In genomic region chr7:107757308-107758151, GRCm38 (mm10) we compare ENCODE assay signal across 9 mouse cellular contexts. TPM values are rescaled to one million over a fixed set of nuclear protein-coding genes. Genes with fewer than 3 reads are reported as not detected.
A peak's percentile ranks its signal among the peaks of the same experiment; 100 is the strongest.
DNase-seq lines count a peak whose midpoint lies in the region; ATAC-seq and TF ChIP-seq lines count a peak whose summit lies in the region.
"Had no signal": no experiment of that assay in that cellular context is flagged by ENCODE, and none has a peak within 500 bp of the region (broad histone marks: within the 10 kb centered on the region; RNA-seq: fewer than 3 reads in every experiment).

Gene Cyb5r2, minus strand, starts transcription at chr7:107758032.

- H3K4me3 ChIP-seq in left cerebral cortex, adult 2 months = peak within 1 kb of the TSS; percentile 28
- peak within 1 kb of the TSS; percentile 14; the same call in 1 of the 2 replicates for H3K4me3 ChIP-seq in embryonic fibroblast, embryonic 13.5 days (ENCODE audit: insufficient read depth, low read length)
- H3K4me3 ChIP-seq in hindbrain, embryonic 10.5 days = peak within 1 kb of the TSS; percentile 49
- H3K4me3 ChIP-seq in liver, embryonic 11.5 days (ENCODE audit: low read depth, low read length) = no peak within 1 kb of the TSS
- peak within 1 kb of the TSS; percentile 23 for H3K4me3 ChIP-seq in neural tube, embryonic 13.5 days

- no peaks in the 10 kb centered on the region for H3K4me1 ChIP-seq in embryonic fibroblast, embryonic 13.5 days (ENCODE audit: control insufficient read depth, insufficient read depth, low read length)
- peaks cover 10% of the 10 kb centered on the region for H3K4me1 ChIP-seq in hindbrain, embryonic 10.5 days (replicated peaks)
- no peaks in the 10 kb centered on the region for H3K4me1 ChIP-seq in liver, embryonic 11.5 days (replicated peaks; ENCODE audit: control insufficient read depth, insufficient read depth, low read length)
- peaks cover 6% of the 10 kb centered on the region for H3K4me1 ChIP-seq in neural tube, embryonic 13.5 days (replicated peaks)

- TF ChIP-seq CTCF in left cerebral cortex, adult 2 months (IDR thresholded peaks at IDR 0.05) = no peak
- no peak for TF ChIP-seq CTCF in embryonic fibroblast, embryonic 13.5 days (IDR thresholded peaks at IDR 0.05; ENCODE audit: borderline replicate concordance, insufficient read depth, low read length)

- H3K27ac ChIP-seq in left cerebral cortex, adult 2 months = no peak within 1 kb of the TSS
- no peak within 1 kb of the TSS for H3K27ac ChIP-seq in embryonic fibroblast, embryonic 13.5 days (ENCODE audit: insufficient read depth, low read length)
- H3K27ac ChIP-seq in hindbrain, embryonic 10.5 days = peak within 1 kb of the TSS; percentile 69
- H3K27ac ChIP-seq in liver, embryonic 11.5 days (ENCODE audit: low read depth, low read length) = no peak within 1 kb of the TSS
- no peak within 1 kb of the TSS for H3K27ac ChIP-seq in neural tube, embryonic 13.5 days (replicated peaks)

- H3K27me3 ChIP-seq in hindbrain, embryonic 10.5 days (ENCODE audit: insufficient read depth, poor library complexity, severe bottlenecking) = peaks cover 9% of the 10 kb centered on the region; the same call in 1 of the 2 replicates
- no peaks in the 10 kb centered on the region for H3K27me3 ChIP-seq in liver, embryonic 11.5 days (replicated peaks; ENCODE audit: control insufficient read depth, insufficient read depth, low read length)
- peaks cover 7% of the 10 kb centered on the region for H3K27me3 ChIP-seq in neural tube, embryonic 13.5 days

- no peak for DNase-seq in left cerebral cortex, adult 2 months (ENCODE audit: extremely low spot score in 1 of 2, low spot score in 2 of 2)
- DNase-seq in left cerebral cortex, postnatal 25 days (ENCODE audit: low spot score in 2 of 2) = no peak
- peak; percentile 57 for DNase-seq in hindbrain, embryonic 10.5 days (ENCODE audit: low spot score)
- peak; percentile 38 for DNase-seq in liver, embryonic 11.5 days (ENCODE audit: low spot score)
- no peak for DNase-seq in spleen, postnatal 4 days (ENCODE audit: low spot score in 2 of 2)
- DNase-seq in left cerebral cortex, adult 9 months (ENCODE audit: low spot score in 2 of 2) = no peak

- H3K36me3 ChIP-seq in hindbrain, embryonic 10.5 days = no peaks in the 10 kb centered on the region
- H3K36me3 ChIP-seq in liver, embryonic 11.5 days (ENCODE audit: control insufficient read depth, insufficient read depth, low read length) = no peaks in the 10 kb centered on the region
- no peaks in the 10 kb centered on the region for H3K36me3 ChIP-seq in neural tube, embryonic 13.5 days

- H3K4me2 ChIP-seq in liver, embryonic 11.5 days = peak within 1 kb of the TSS; percentile 54
- H3K4me2 ChIP-seq in neural tube, embryonic 13.5 days = peak within 1 kb of the TSS; percentile 55

- peak; percentile 59 for ATAC-seq in liver, embryonic 11.5 days (replicated peaks; ENCODE audit: low FRiP score)
- ATAC-seq in neural tube, embryonic 13.5 days (ENCODE audit: low read depth) = peak; percentile 56

- H3K9me3 ChIP-seq in hindbrain, embryonic 10.5 days = no peaks in the 10 kb centered on the region
- no peaks in the 10 kb centered on the region for H3K9me3 ChIP-seq in liver, embryonic 11.5 days (ENCODE audit: control insufficient read depth, low read length)
- H3K9me3 ChIP-seq in neural tube, embryonic 13.5 days = no peaks in the 10 kb centered on the region

- intact Hi-C loops in left cerebral cortex, adult 2 months (cut with DNase I) = no loop called here
- intact Hi-C loops in left cerebral cortex, postnatal 25 days (cut with DNase I) = no loop called here

- peak; percentile 44; the same call in 1 of the 2 replicates for TF ChIP-seq POLR2A in embryonic fibroblast, embryonic 13.5 days (IDR thresholded peaks at IDR 0.05; ENCODE audit: low read depth, low read length)

- WGBS in hindbrain, embryonic 10.5 days = 15% methylated on average over 23 of the region's 23 CpGs
- 11% methylated on average over 23 of the region's 23 CpGs for WGBS in liver, embryonic 11.5 days
- 18% methylated on average over 23 of the region's 23 CpGs for WGBS in neural tube, embryonic 13.5 days

- no peak within 1 kb of the TSS for H3K9ac ChIP-seq in liver, embryonic 11.5 days (ENCODE audit: low read depth, low read length)
- peak within 1 kb of the TSS; percentile 55 for H3K9ac ChIP-seq in neural tube, embryonic 13.5 days

RNA-seq across cellular contexts. Expression of gene Cyb5r2, which starts in this region (rescaled TPM):
- not detected for total RNA-seq in left cerebral cortex, adult 2 months (2021)
- total RNA-seq in left cerebral cortex, postnatal 25 days (2021) = not detected
- polyA plus RNA-seq in embryonic fibroblast, embryonic 13.5 days (2011; ENCODE audit: insufficient read length, low read depth, missing spikeins) = 1.8 and 3.3 TPM in 2 replicates
- 0.46 and 0.51 TPM in 2 replicates for polyA plus RNA-seq in hindbrain, embryonic 10.5 days (2016; fragmentation: Nextera tagmentation; extraction: Ambion mirVana)
- polyA plus RNA-seq in liver, embryonic 11.5 days (2014; fragmentation: Nextera tagmentation; extraction: Ambion mirVana) = 0.25 TPM in 1 of 2 replicates, not detected in the other
- 0.07 TPM in 1 of 2 replicates, not detected in the other for polyA plus RNA-seq in neural tube, embryonic 13.5 days (2015; fragmentation: Nextera tagmentation; extraction: Ambion mirVana)
- total RNA-seq: left cerebral cortex, adult 18-20 months had no signal

Comparison
In these comparisons a context has a peak if more than half of its experiments do, and no peak if none do; other contexts are left out.
1. Peak in DNase-seq, H3K4me3 ChIP-seq and H3K27ac ChIP-seq in hindbrain, embryonic 10.5 days; RNA of the gene not detected or under 1 TPM.
2. Peak in DNase-seq, ATAC-seq and H3K4me2 ChIP-seq in liver, embryonic 11.5 days; RNA of the gene not detected or under 1 TPM.
3. Peak in ATAC-seq, H3K4me3 ChIP-seq, H3K9ac ChIP-seq and H3K4me2 ChIP-seq in neural tube, embryonic 13.5 days; RNA of the gene not detected or under 1 TPM.